Mouse (Mus musculus): ENCODE measurements at regions not wholly inside any gene's neighbourhood (a gene's known extent, or its start where the extent isn't known, plus 50 kb on each side); places are given as distances from the start of the nearest gene placed in this dataset.

DNA sequence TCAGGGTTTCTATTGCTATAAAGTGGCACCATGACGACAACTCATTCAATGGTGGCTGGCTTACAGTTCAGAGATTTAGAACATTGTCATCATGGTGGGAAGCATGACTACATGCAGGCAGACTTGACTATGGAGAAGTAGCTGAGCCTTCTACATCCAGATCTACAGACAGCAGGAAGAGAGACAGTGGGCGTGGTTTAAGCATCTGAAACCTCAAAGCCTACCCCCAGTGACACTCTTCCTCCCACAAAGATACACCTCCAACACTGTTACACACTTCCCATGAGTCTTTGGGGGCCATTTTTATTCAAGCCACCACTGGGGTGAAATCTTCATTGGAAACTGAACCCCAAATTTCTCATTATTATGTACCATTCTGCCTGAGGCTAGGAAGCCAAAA is 191.0 kb downstream of the Sox4 start:
- TF ChIP-seq NELFE (IDR thresholded peaks at IDR 0.05; ENCODE audit: low read depth, low read length) = no peak
- TF ChIP-seq TAL1 (IDR thresholded peaks at IDR 0.05; ENCODE audit: low read length) = no peak
- no peak for TF ChIP-seq CTCF (IDR thresholded peaks at IDR 0.05 in 2 of 3, conservative IDR thresholded peaks at IDR 0.05 in 1 of 3; ENCODE audit: control insufficient read depth in 1 of 3, insufficient read depth in 1 of 3, low read depth in 2 of 3, low read length in 3 of 3, poor library complexity in 1 of 3, severe bottlenecking in 1 of 3)
- TF ChIP-seq EP300 (IDR thresholded peaks at IDR 0.05; ENCODE audit: low read depth in 1 of 2, low read length in 2 of 2) = no peak
- TF ChIP-seq CHD2 (IDR thresholded peaks at IDR 0.05; ENCODE audit: low read length) = no peak
- no peak for TF ChIP-seq MAFK (IDR thresholded peaks at IDR 0.05; ENCODE audit: borderline replicate concordance, low read depth, low read length)
- TF ChIP-seq POLR2AphosphoS5 (IDR thresholded peaks at IDR 0.05; ENCODE audit: borderline replicate concordance, low read depth, low read length) = no peak
- TF ChIP-seq RCOR1 (IDR thresholded peaks at IDR 0.05; ENCODE audit: low read depth, low read length) = no peak
- TF ChIP-seq CHD1 (IDR thresholded peaks at IDR 0.05; ENCODE audit: low read depth, low read length) = no peak
- TF ChIP-seq POLR2A (IDR thresholded peaks at IDR 0.05; ENCODE audit: control insufficient read depth in 1 of 2, insufficient read depth in 1 of 2, low read depth in 1 of 2, low read length in 2 of 2, poor library complexity in 1 of 2) = no peak
- TF ChIP-seq BHLHE40 (IDR thresholded peaks at IDR 0.05; ENCODE audit: borderline replicate concordance, low read depth, low read length) = no peak
- no peak for TF ChIP-seq USF1 (IDR thresholded peaks at IDR 0.05; ENCODE audit: low read depth, low read length)

Data from MEL (cell line).